ENCODE assay signal across 8 mouse cellular contexts in the genomic region with DNA sequence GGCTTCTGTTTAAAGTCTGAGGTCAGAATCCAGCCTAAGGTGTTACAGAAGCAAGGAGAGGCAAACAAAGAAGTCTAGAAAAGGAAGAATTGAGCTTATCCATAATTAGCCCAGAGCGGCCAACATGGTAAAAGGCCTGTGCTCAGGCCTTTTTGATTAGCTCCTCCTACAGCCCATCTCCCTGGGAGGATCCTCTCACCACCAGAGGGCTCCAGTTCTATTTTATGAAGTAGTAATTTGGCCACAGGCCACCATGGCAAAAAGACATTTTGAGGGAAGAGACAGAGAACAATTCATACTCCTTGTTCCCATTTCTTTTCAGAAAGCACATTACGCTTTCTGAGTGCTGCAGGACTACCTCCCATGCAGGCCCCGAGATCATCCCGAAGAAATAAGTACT. TPM values are rescaled to one million over a fixed set of nuclear protein-coding genes. Genes with fewer than 3 reads are reported as not detected.
A peak's percentile ranks its signal among the peaks of the same experiment; 100 is the strongest.
DNase-seq lines count a peak whose midpoint lies in the region; ATAC-seq lines count a peak whose summit lies in the region.

No protein-coding gene starts in this region.

- DNase-seq in 3T3-L1 (ENCODE audit: low read depth, low spot score): peak; percentile 89
- peak; percentile 1 to 8 for DNase-seq in CD8-positive naive resting alpha-beta T cell, adult 2 months (ENCODE audit: low read depth in 2 of 2, low spot score in 2 of 2)
- peak; percentile 12 for DNase-seq in c-Kit-positive CD71-negative TER-119-negative erythroid progenitor cells, embryonic 14.5 days (ENCODE audit: low read depth)
- peak; percentile 72 to 73 for DNase-seq in left cerebral cortex, postnatal 14 days (ENCODE audit: low spot score in 2 of 2)
- peak; percentile 43 for DNase-seq in ovary, adult 18-20 months (ENCODE audit: low spot score)
- no peak for DNase-seq in c-Kit-positive CD71-positive TER-119-positive erythroid progenitor cells, embryonic 14.5 days (ENCODE audit: low spot score)

- H3K9me3 ChIP-seq in forebrain, embryonic 16.5 days (ENCODE audit: control insufficient read depth, low read length): no peaks in the 10 kb centered on the region
- H3K9me3 ChIP-seq in hindbrain, embryonic 13.5 days: no peaks in the 10 kb centered on the region

- peaks cover 6% of the 10 kb centered on the region; the same call in 1 of the 2 replicates for H3K36me3 ChIP-seq in forebrain, embryonic 16.5 days (ENCODE audit: control insufficient read depth, insufficient read depth)
- peaks cover 25% of the 10 kb centered on the region for H3K36me3 ChIP-seq in hindbrain, embryonic 13.5 days

- no peak overlapping the region for H3K4me3 ChIP-seq in forebrain, embryonic 16.5 days (replicated peaks; ENCODE audit: low read length)
- H3K4me3 ChIP-seq in hindbrain, embryonic 13.5 days: no peak overlapping the region

- H3K27me3 ChIP-seq in forebrain, embryonic 16.5 days (replicated peaks; ENCODE audit: control insufficient read depth, insufficient read depth, low read length): no peaks in the 10 kb centered on the region
- H3K27me3 ChIP-seq in hindbrain, embryonic 13.5 days: no peaks in the 10 kb centered on the region

- no peak overlapping the region for H3K4me2 ChIP-seq in forebrain, embryonic 16.5 days (ENCODE audit: low read length)
- no peak overlapping the region for H3K4me2 ChIP-seq in hindbrain, embryonic 13.5 days

- 70% methylated on average over 4 of the region's 4 CpGs for WGBS in forebrain, embryonic 16.5 days
- 85% methylated on average over 4 of the region's 4 CpGs for WGBS in hindbrain, embryonic 13.5 days

- H3K9ac ChIP-seq in forebrain, embryonic 16.5 days (replicated peaks; ENCODE audit: low read depth, low read length): no peak overlapping the region
- H3K9ac ChIP-seq in hindbrain, embryonic 13.5 days: no peak overlapping the region

- intact Hi-C loops in left cerebral cortex, postnatal 14 days (cut with DNase I): loop anchor here (5.0 to 10.0 kb wide), 2 partner anchors 218 to 330 kb away; no protein-coding TSS in a partner anchor

- peak; percentile 47; the same call in 1 of the 2 replicates for ATAC-seq in forebrain, embryonic 16.5 days
- ATAC-seq in hindbrain, embryonic 13.5 days (ENCODE audit: low FRiP score): 0 out of 2 replicates have a peak, but pooled peaks have one; percentile 32

- H3K27ac ChIP-seq in forebrain, embryonic 16.5 days (ENCODE audit: low read length): no peak overlapping the region
- no peak overlapping the region for H3K27ac ChIP-seq in hindbrain, embryonic 13.5 days

- no peaks in the 10 kb centered on the region for H3K4me1 ChIP-seq in forebrain, embryonic 16.5 days (replicated peaks; ENCODE audit: control insufficient read depth, insufficient read depth, low read length)
- no peaks in the 10 kb centered on the region for H3K4me1 ChIP-seq in hindbrain, embryonic 13.5 days (replicated peaks)

RNA-seq across cellular contexts. Expression of a gene that starts 46.3 kb away (rescaled TPM):
- polyA plus RNA-seq in forebrain, embryonic 16.5 days (2015; fragmentation: Nextera tagmentation; extraction: Ambion mirVana): 58.7 and 62.8 TPM in 2 replicates
- polyA plus RNA-seq in hindbrain, embryonic 13.5 days (2015; fragmentation: Nextera tagmentation; extraction: Ambion mirVana): 77.7 and 87.5 TPM in 2 replicates
- total RNA-seq in left cerebral cortex, postnatal 14 days (2021): 10 to 100 TPM; 10.7 to 15.7 TPM

RNA-seq across cellular contexts. Expression of a gene that starts 50.0 kb away (rescaled TPM):
- polyA plus RNA-seq in forebrain, embryonic 16.5 days (2015; fragmentation: Nextera tagmentation; extraction: Ambion mirVana): 0.31 TPM in 1 of 2 replicates, not detected in the other
- not detected in 2 replicates for polyA plus RNA-seq in hindbrain, embryonic 13.5 days (2015; fragmentation: Nextera tagmentation; extraction: Ambion mirVana)
- not detected for total RNA-seq in left cerebral cortex, postnatal 14 days (2021)
